Mouse (Mus musculus) left cerebral cortex, postnatal 4 days (tissue): ENCODE measurements around the gene Rab9. TPM values are rescaled to one million over a fixed set of nuclear protein-coding genes. Genes with fewer than 3 reads are reported as not detected.

Experiments used
- DNase-seq: peaks from one replicate; pipeline ENCODE4 v3.0.0-alpha.2; 2022
- intact Hi-C: fragments of 180-260 bp; cut with DNase I; formaldehyde crosslinking; loops from one replicate; pipeline ENCODE4 v1.15.1; 2025
- total RNA-seq, 2 experiments: library from RNA; stranded (reverse); gene quantifications; 2 replicates each; pipeline ENCODE4 v1.2.3; 2021

The Rab9 gene
- total RNA-seq, 2 experiments from 2014 or later, result 36.7 to 38.6 TPM

GRCm38 (mm10) chrX:166454331-166454730 is 25.3 kb downstream of the Rab9 start:
- DNase-seq, result no peak
- intact Hi-C loops, result no loop called here

- intact Hi-C loops, result no loop called here
These were observed 26.1 kb downstream of the Rab9 start for GRCm38 (mm10) chrX:166453532-166453931.

GRCm38 (mm10) chrX:166444552-166444951 is 35.1 kb downstream of the Rab9 start:
- DNase-seq, result no peak
- intact Hi-C loops, result no loop called here

More at GRCm38 (mm10) chrX:166453532-166453931, 26.1 kb downstream of the Rab9 start:
- no peak for DNase-seq

- DNase-seq, result peak; percentile 89
- intact Hi-C loops, result no loop called here
These were observed 39.0 kb downstream of the Rab9 start, which contains the start of gene Ofd1 for GRCm38 (mm10) chrX:166440616-166441063. Gene Ofd1, minus strand, starts transcription at chrX:166440704.

- intact Hi-C loops, result no loop called here
- no peak for DNase-seq
These were observed 39.5 kb downstream of the Rab9 start, which contains the start of gene Trappc2 for GRCm38 (mm10) chrX:166440036-166440615. Gene Trappc2, plus strand, starts transcription at chrX:166440574.

GRCm38 (mm10) chrX:166434812-166435211 is 44.9 kb downstream of the Rab9 start:
- intact Hi-C loops, result no loop called here
- DNase-seq, result no peak

GRCm38 (mm10) chrX:166416196-166416595 is 63.5 kb downstream of the Rab9 start:
- intact Hi-C loops, result no loop called here
- peak; percentile 9 for DNase-seq

GRCm38 (mm10) chrX:166407865-166408264 is 71.8 kb downstream of the Rab9 start:
- DNase-seq, result no peak
- intact Hi-C loops, result no loop called here

Other genes starting within 250 kb of the Rab9 start
- gene Gpm6b, start 241.0 kb downstream of the Rab9 start, total RNA-seq, result 100 to 1,000 TPM; 480 to 514 TPM
- gene Trappc2, start 39.3 kb downstream of the Rab9 start, total RNA-seq, result 10 to 100 TPM; 37.7 to 44.9 TPM
- 1 to 10 TPM; 8.5 to 8.6 TPM for gene Ofd1, start 39.2 kb downstream of the Rab9 start, total RNA-seq
- gene Tceanc, start 38.7 kb upstream of the Rab9 start, total RNA-seq, result 1 to 10 TPM; 2.7 to 3.9 TPM
- gene Egfl6, start 105.9 kb upstream of the Rab9 start, total RNA-seq, result 1 to 10 TPM; 2.3 to 3.2 TPM